Mouse (Mus musculus) liver, embryonic 15.5 days (tissue): Measurements from ENCODE around the gene Gpr19. TPM values are rescaled to one million over a fixed set of nuclear protein-coding genes. Genes with fewer than 3 reads are reported as not detected.

Experiments used
- ATAC-seq: fragments of 200-750 bp; cut with Nextera tagmentation; 2 replicates; pipeline ENCODE4 v1.8.0; 2017; ENCODE audit warnings: moderate number of reproducible peaks, mild to moderate bottlenecking, moderate library complexity; ENCODE audit not compliant: insufficient read depth
- H3K27ac ChIP-seq: fragments of 300-500 bp; sonication (generic); replicated peaks from 2 replicates; pipeline ENCODE4 v1.5.1; 2015; ENCODE audit warnings: mild to moderate bottlenecking, inconsistent platforms
- H3K27me3 ChIP-seq: fragments of 300-500 bp; sonication (generic); 2 replicates; pipeline ENCODE4 v1.6.1; 2015; ENCODE audit warnings: mild to moderate bottlenecking, inconsistent platforms
- H3K36me3 ChIP-seq: fragments of 300-500 bp; sonication (generic); replicated peaks from 2 replicates; pipeline ENCODE4 v1.6.1; 2015; ENCODE audit warnings: moderate library complexity, mild to moderate bottlenecking, inconsistent platforms
- H3K4me1 ChIP-seq: fragments of 300-500 bp; sonication (generic); replicated peaks from 2 replicates; pipeline ENCODE4 v1.6.1; 2015; ENCODE audit warnings: inconsistent platforms
- H3K4me2 ChIP-seq: fragments of 300-500 bp; sonication (generic); 2 replicates; pipeline ENCODE4 v1.6.1; 2015; ENCODE audit warnings: moderate library complexity, mild to moderate bottlenecking, inconsistent platforms
- H3K4me3 ChIP-seq: fragments of 300-500 bp; sonication (generic); replicated peaks from 2 replicates; pipeline ENCODE4 v1.5.1; 2015; ENCODE audit warnings: mild to moderate bottlenecking, inconsistent platforms
- H3K9ac ChIP-seq: fragments of 300-500 bp; sonication (generic); 2 replicates; pipeline ENCODE4 v1.6.1; 2015; ENCODE audit warnings: moderate library complexity, mild to moderate bottlenecking, inconsistent platforms
- H3K9me3 ChIP-seq: fragments of 300-500 bp; sonication (generic); replicated peaks from 2 replicates; pipeline ENCODE4 v1.6.1; 2016; ENCODE audit warnings: inconsistent platforms
- WGBS: fragments of 180-500 bp; shearing (Covaris S2); methylation state at CpG from one replicate; pipeline ENCODE4 v1.1.7; 2015; ENCODE audit warnings: mixed read lengths; ENCODE audit not compliant: insufficient replicate concordance; 5-methylcytosine and 5-hydroxymethylcytosine counted together
- polyA plus RNA-seq: library from polyadenylated mRNA; unstranded; fragments of >200 nt; fragmentation: Nextera tagmentation; extraction: Ambion mirVana; gene quantifications from 2 replicates; pipeline ENCODE4 v1.2.1, GENCODE M21; 2015

The Gpr19 gene
- polyA plus RNA-seq, 1 experiment from 2014 or later, result 5.6 TPM

GRCm38 (mm10) chr6:134930383-134930782 is 32.0 kb upstream of the Gpr19 start:
- Histone ChIP-seq H3K27me3 (no peaks in the 10 kb centered on the region), H3K4me1 (peaks cover 53% of the 10 kb centered on the region), H3K27ac (peak overlapping the region; percentile 100), H3K36me3 (peaks cover 27% of the 10 kb centered on the region), H3K9me3 (no peaks in the 10 kb centered on the region), H3K9ac (peak overlapping the region; percentile 90), H3K4me3 (peak overlapping the region; percentile 73), H3K4me2 (peak overlapping the region; percentile 93)
- ATAC-seq, result no peak
- 59% methylated on average over 7 of the region's 7 CpGs for WGBS

- peak overlapping the region; percentile 90 for H3K9ac ChIP-seq
- H3K4me1 ChIP-seq, result peaks cover 56% of the 10 kb centered on the region
- 18% methylated on average over 4 of the region's 4 CpGs for WGBS
- peaks cover 25% of the 10 kb centered on the region for H3K36me3 ChIP-seq
- peak overlapping the region; percentile 73 for H3K4me3 ChIP-seq
- no peak for ATAC-seq
- peak overlapping the region; percentile 93 for H3K4me2 ChIP-seq
- H3K27ac ChIP-seq, result peak overlapping the region; percentile 100
- no peaks in the 10 kb centered on the region for H3K9me3 ChIP-seq
- no peaks in the 10 kb centered on the region for H3K27me3 ChIP-seq
These were observed 31.5 kb upstream of the Gpr19 start for GRCm38 (mm10) chr6:134929926-134930325.

GRCm38 (mm10) chr6:134928889-134929310 is 30.5 kb upstream of the Gpr19 start:
- Histone ChIP-seq H3K4me3 (peak overlapping the region; percentile 73), H3K36me3 (peaks cover 22% of the 10 kb centered on the region), H3K9me3 (no peaks in the 10 kb centered on the region), H3K4me1 (peaks cover 55% of the 10 kb centered on the region), H3K27me3 (no peaks in the 10 kb centered on the region), H3K9ac (peak overlapping the region; percentile 90), H3K4me2 (peak overlapping the region; percentile 93), H3K27ac (peak overlapping the region; percentile 100)
- ATAC-seq, result peak; percentile 45
- under 1% methylated on average over 15 of the region's 15 CpGs for WGBS

- WGBS, result under 1% methylated on average over 63 of the region's 63 CpGs
These were observed 29.9 kb upstream of the Gpr19 start for GRCm38 (mm10) chr6:134928096-134928888.

GRCm38 (mm10) chr6:134927595-134928095 is 29.3 kb upstream of the Gpr19 start:
- Histone ChIP-seq H3K36me3 (peaks cover 17% of the 10 kb centered on the region), H3K27ac (peak overlapping the region; percentile 100), H3K4me2 (peak overlapping the region; percentile 93), H3K9me3 (no peaks in the 10 kb centered on the region), H3K4me3 (peak overlapping the region; percentile 73), H3K4me1 (peaks cover 53% of the 10 kb centered on the region), H3K9ac (peak overlapping the region; percentile 87), H3K27me3 (no peaks in the 10 kb centered on the region)
- peak; percentile 3; the same call in 1 of the 2 replicates for ATAC-seq
- WGBS, result 2% methylated on average over 13 of the region's 13 CpGs

More at GRCm38 (mm10) chr6:134928096-134928888, 29.9 kb upstream of the Gpr19 start:
- H3K9me3 ChIP-seq, result no peaks in the 10 kb centered on the region
- H3K9ac ChIP-seq, result peak overlapping the region; percentile 87
- ATAC-seq, result peak; percentile 79
- no peaks in the 10 kb centered on the region for H3K27me3 ChIP-seq
- peak overlapping the region; percentile 93 for H3K4me2 ChIP-seq
- peak overlapping the region; percentile 73 for H3K4me3 ChIP-seq
- H3K4me1 ChIP-seq, result peaks cover 55% of the 10 kb centered on the region
- H3K36me3 ChIP-seq, result peaks cover 22% of the 10 kb centered on the region
- H3K27ac ChIP-seq, result peak overlapping the region; percentile 100

GRCm38 (mm10) chr6:134926803-134927594 is 28.6 kb upstream of the Gpr19 start:
- peaks cover 54% of the 10 kb centered on the region for H3K4me1 ChIP-seq
- peak; percentile 28 for ATAC-seq
- no peaks in the 10 kb centered on the region for H3K9me3 ChIP-seq
- under 1% methylated on average over 63 of the region's 63 CpGs for WGBS
- H3K27ac ChIP-seq, result peak overlapping the region; percentile 100
- H3K4me2 ChIP-seq, result peak overlapping the region; percentile 93
- peak overlapping the region; percentile 73 for H3K4me3 ChIP-seq
- H3K9ac ChIP-seq, result peak overlapping the region; percentile 87
- peaks cover 19% of the 10 kb centered on the region for H3K36me3 ChIP-seq
- no peaks in the 10 kb centered on the region for H3K27me3 ChIP-seq

- no peak for ATAC-seq
- H3K27ac ChIP-seq, result peak overlapping the region; percentile 100
- no peaks in the 10 kb centered on the region for H3K27me3 ChIP-seq
- H3K4me2 ChIP-seq, result peak overlapping the region; percentile 93
- H3K4me1 ChIP-seq, result peaks cover 53% of the 10 kb centered on the region
- 24% methylated on average over 3 of the region's 3 CpGs for WGBS
- H3K4me3 ChIP-seq, result peak overlapping the region; percentile 73
- no peaks in the 10 kb centered on the region for H3K9me3 ChIP-seq
- peaks cover 22% of the 10 kb centered on the region for H3K36me3 ChIP-seq
- H3K9ac ChIP-seq, result peak overlapping the region; percentile 87
These were observed 27.9 kb upstream of the Gpr19 start for GRCm38 (mm10) chr6:134926338-134926705.

- H3K9me3 ChIP-seq, result no peaks in the 10 kb centered on the region
- no peak for ATAC-seq
- H3K4me3 ChIP-seq, result peak overlapping the region; percentile 24
- no peak overlapping the region for H3K9ac ChIP-seq
- peak overlapping the region; percentile 4; the same call in 1 of the 2 replicates for H3K27ac ChIP-seq
- peak overlapping the region; percentile 45 for H3K4me2 ChIP-seq
- WGBS, result 50% methylated on average over 4 of the region's 4 CpGs
- H3K27me3 ChIP-seq, result no peaks in the 10 kb centered on the region
- peaks cover 48% of the 10 kb centered on the region for H3K4me1 ChIP-seq
- peaks cover 20% of the 10 kb centered on the region for H3K36me3 ChIP-seq
These were observed 27.4 kb upstream of the Gpr19 start for GRCm38 (mm10) chr6:134925673-134926337.

- Histone ChIP-seq H3K4me1 (peaks cover 42% of the 10 kb centered on the region), H3K9me3 (no peaks in the 10 kb centered on the region), H3K4me2 (peak overlapping the region; percentile 37), H3K4me3 (no peak overlapping the region; the same call in 1 of the 2 replicates), H3K27ac (no peak overlapping the region), H3K36me3 (peaks cover 17% of the 10 kb centered on the region), H3K27me3 (0 out of 2 replicates have a peak, but pooled peaks cover 2% of the 10 kb centered on the region), H3K9ac (no peak overlapping the region)
- WGBS, result 58% methylated on average over 3 of the region's 3 CpGs
- no peak for ATAC-seq
These were observed 25.9 kb upstream of the Gpr19 start for GRCm38 (mm10) chr6:134924262-134924661.

GRCm38 (mm10) chr6:134923670-134924069 is 25.3 kb upstream of the Gpr19 start:
- peak overlapping the region; percentile 55 for H3K27ac ChIP-seq
- H3K27me3 ChIP-seq, result peaks cover 8% of the 10 kb centered on the region; the same call in 1 of the 2 replicates
- 72% methylated on average over 4 of the region's 4 CpGs for WGBS
- H3K4me1 ChIP-seq, result peaks cover 48% of the 10 kb centered on the region
- H3K9me3 ChIP-seq, result no peaks in the 10 kb centered on the region
- ATAC-seq, result no peak
- H3K4me2 ChIP-seq, result peak overlapping the region; percentile 99
- peaks cover 17% of the 10 kb centered on the region for H3K36me3 ChIP-seq
- H3K4me3 ChIP-seq, result peak overlapping the region; percentile 30
- no peak overlapping the region for H3K9ac ChIP-seq
